Mouse (Mus musculus): ENCODE data around the gene C1qtnf6. TPM values are rescaled to one million over a fixed set of nuclear protein-coding genes. Genes with fewer than 3 reads are reported as not detected.

The C1qtnf6 gene
- 10 to 100 TPM; 63.6 to 64.5 TPM for total RNA-seq (2021)

- peak; percentile 83 for DNase-seq
Measured at GRCm38 (mm10) chr15:78530671-78531450, at the start of gene C1qtnf6. Gene C1qtnf6 (minus strand): TSS chr15:78531416.

GRCm38 (mm10) chr15:78576284-78576810 is 45.1 kb upstream of the C1qtnf6 start:
- no peak for DNase-seq

DNA sequence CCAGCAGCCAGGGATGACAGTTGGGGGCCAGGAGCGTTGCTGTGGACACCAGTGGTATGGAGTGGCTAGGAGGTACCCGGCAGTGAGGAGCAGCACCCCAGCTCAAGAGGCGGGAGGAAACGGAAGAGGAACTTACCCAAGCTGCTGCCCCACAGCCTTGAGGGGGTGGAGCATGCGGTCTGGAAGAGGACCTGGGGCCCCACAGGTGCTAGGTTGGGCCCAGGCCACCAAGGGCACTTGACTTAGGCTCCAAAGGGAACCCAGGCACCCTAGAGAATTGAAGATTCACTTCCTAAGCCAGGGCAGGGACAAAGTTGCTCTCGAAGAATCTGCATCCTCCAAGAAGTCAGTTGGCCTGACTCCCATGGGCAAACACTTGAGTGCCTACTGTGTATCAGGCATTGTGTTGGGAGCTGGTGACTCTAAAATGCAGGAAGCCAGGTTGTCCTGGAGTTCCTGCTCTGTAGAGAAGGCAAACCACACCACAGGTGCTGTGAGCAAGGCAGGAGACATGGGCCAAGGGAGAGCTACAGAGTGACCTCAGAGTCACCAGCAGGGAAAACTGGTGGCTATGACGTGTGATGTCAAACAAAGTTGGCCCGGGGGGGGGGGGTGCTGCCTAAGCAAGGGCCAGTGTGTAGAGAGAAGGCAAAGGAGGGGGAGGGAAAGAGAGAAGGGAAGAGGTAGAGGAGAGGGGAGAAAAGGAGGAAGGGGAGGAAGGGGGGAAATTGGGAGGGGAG is 41.6 kb upstream of the C1qtnf6 start, which contains the start of gene Rac2:
Gene Rac2 (minus strand): TSS at position 126 of the 740 bp plus-strand sequence.
- no peak for DNase-seq

GRCm38 (mm10) chr15:78572270-78572600 is 41.0 kb upstream of the C1qtnf6 start:
- DNase-seq = no peak

GRCm38 (mm10) chr15:78571554-78572269 is 40.5 kb upstream of the C1qtnf6 start:
- peak; percentile 53 for DNase-seq

- DNase-seq = no peak
Measured at GRCm38 (mm10) chr15:78570170-78570569, 39.0 kb upstream of the C1qtnf6 start.

GRCm38 (mm10) chr15:78567608-78568120 is 36.4 kb upstream of the C1qtnf6 start:
- DNase-seq = no peak

- no peak for DNase-seq
Measured at GRCm38 (mm10) chr15:78564764-78565435, 33.7 kb upstream of the C1qtnf6 start.

DNA sequence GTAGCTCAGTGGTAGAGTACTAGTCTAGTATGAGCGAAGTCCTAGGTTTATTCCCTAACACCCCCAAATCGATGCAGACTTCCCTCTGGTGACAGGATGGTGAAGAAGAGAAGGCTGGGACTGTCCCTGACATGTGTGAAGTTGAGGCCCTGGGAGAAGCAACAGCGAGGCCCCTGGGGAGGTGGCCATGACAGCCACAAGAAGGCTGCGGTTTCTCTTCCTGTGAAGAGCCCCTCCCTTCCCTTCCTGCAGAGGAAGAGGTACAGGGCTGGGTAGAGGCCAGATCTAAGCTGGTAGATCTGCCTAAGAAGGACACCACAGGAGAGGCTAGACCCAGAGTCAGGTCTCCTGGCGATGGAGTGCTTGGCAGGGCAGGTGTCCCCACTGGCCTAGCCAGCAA is 32.7 kb upstream of the C1qtnf6 start:
- no peak for DNase-seq

- no peak for DNase-seq
Measured at GRCm38 (mm10) chr15:78563344-78563743, 32.1 kb upstream of the C1qtnf6 start.

DNA sequence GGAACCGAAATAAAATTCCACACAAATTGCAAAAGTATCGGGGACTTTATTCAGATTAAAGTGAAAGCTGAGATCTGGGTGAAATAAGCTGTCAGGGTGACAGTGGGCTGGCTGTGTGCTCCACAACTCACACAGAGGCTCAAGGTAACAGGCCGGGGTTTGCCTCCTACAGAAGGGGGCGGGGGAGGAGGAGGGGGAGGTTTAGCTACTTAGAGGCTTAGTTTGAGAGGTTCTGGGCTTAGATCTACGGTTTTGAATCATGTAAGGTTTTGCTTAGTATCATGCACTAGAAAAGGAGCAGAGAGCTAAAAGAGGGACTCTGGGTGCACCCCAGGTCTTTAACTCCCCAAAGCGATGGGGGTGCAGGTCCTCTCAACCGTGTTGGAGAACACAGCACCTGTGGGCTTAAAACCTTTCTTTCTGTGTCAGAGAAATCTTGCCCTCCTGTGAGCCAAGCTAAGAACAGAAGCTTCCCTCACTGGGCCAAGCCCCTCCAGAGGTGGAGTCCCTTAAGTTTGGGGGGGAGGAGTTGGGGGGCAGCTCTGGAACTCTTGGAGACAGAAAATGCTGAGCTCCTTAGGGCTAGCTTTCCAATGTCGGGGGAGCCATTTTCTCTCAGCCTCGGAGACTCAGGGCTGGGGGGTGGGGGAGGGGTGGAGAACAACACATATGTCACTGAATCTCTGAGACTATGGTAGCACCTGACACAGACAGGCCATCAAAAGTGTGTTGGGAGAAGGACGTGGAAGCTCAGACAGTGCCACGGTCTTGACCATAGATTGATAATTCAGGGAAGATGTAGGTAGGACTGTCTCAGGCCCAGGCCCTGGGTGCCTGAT is 28.1 kb upstream of the C1qtnf6 start:
- no peak for DNase-seq

DNA sequence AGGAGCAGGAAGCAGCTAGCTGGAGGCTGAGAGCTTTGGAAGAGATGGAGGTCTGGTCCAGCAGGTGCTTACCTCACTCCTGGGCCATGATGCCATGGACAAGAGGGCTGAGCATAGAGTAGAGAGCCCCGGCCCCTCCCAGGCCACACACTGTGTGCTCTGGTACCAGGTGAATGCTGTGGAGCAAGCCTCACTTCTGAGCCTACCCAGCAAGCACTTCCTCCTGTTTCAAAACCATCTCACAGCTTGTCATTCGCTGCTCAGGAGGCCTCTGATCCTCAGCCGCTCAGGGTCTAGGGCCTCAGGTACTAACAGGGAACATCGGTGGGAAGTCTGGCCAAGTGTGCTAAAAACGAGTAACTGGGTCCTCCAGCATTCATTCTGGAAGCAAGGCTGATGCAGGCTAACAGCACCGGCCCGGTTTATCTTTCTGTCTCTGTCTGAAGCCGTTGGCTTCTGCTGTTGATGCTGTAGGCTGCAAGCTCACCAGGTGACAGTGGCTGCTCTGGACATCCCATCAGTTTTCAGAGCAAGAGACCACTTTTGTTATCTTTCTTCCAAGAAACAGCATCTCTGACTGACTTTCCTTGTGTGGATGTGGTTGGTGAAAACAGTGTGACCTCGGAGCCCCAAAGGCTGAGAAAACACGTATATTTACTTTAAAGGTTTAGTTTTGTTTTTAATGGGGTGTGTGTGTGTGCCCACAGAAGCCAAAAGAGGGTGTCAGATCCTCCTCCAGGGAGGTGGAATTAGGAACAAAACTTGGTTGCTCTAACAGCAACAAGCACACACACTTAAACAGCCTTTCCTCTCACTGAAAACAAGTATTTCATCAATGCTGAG is 26.7 kb upstream of the C1qtnf6 start:
- no peak for DNase-seq

DNA sequence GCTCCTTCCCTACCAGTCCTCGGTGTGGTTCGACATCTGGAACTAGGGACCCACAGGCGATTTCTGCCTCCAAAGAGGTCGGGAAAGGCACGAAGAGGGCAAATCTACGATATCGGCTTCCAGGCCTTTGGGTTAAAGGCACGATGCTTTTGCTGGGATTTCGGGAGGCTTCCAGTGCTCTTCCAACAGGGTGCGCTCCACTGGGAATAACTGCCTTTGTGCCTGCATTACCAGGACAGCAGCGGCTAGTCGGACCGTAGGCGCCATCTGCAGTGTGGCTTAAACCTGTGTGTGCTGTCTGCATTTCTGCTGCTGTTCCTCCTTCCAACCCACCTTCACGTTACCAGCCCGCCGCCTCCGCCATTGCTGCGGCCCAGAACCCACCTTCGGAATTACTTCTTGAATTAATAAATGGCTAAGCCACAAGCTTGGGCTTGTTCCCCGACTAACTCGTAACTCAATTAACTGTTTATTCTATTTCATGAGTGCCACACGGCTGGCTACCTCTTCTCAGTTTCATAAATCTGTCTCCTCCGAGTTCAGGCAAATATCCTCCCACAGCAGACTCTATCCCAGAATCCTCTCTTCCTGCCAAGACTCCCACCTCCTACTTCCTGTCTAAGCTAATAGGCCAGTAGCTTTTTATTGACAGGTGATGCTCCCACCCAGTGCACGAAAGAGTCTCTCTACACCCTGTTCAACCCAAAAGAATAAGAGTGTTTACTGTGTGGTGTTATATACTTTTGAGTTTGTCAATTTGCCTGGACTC is 23.5 kb upstream of the C1qtnf6 start:
- DNase-seq = peak; percentile 29

- no peak for DNase-seq
Measured at GRCm38 (mm10) chr15:78549189-78549734, 18.0 kb upstream of the C1qtnf6 start.

- no peak for DNase-seq
Measured at GRCm38 (mm10) chr15:78548711-78549110, 17.5 kb upstream of the C1qtnf6 start.

- DNase-seq = no peak
Measured at GRCm38 (mm10) chr15:78548336-78548665, 17.1 kb upstream of the C1qtnf6 start.

DNA sequence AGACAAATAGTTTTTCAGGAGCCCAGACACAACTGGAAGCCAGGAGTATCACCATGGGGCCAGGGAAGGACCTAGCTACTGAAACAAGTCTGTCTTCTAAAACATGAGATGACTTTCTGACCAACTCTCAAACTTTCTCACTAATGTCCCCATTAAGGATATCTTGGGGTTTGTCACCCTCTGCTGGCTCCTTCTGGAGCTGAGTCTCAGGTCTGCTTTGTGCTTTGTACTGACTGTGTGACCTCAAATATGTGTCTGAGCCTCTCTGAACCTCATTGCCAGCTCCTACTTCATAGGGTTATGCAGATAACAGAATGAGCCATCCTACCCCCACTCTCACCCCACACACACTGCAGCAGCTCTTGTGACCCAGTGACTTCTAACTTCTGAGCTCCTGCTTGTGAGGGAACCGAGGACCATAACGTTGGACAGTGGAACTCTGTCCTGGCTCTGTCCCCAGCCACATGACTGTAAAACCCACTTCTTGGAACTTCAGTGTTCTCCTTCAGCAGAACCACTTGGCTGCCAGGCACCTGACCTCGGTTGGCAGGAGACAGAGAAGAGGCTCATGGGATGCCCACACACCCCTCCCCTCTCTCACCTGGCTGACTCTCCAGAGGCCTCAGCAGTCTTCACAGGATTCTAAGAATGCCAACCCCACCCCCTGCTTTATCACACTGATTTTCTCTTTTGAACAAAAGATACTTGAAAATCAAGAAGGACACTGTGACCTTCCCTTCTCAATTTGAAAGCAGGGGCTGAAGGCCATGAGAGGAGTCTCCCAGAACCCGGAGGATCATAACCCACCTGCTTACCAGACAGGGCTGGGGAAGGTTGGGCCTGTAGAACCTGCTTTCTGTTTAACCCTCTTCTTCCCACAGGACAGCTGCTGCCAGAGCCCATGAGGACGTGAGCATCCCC is 16.5 kb upstream of the C1qtnf6 start:
- peak; percentile 41 for DNase-seq

DNA sequence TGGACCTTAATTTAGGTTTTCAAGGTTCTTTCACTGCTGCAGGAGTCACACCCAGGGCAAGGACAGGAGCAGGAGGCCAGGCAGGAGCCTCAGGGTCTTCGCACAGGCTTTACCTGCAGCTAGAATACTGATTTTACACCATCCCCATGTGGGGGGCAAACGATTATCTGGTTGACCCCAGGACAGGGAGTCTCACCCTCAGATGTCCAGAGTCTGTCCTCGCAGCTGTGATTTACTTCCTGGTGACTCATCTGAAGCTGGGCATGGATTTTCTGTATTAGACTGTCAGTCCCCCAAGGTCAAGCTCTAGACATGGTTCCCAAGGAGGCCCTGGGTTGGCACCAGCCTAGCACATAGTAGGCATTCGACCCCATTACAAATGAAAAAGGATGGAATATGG is 14.8 kb upstream of the C1qtnf6 start:
- no peak for DNase-seq
